Mouse (Mus musculus): ENCODE measurements around the gene Pmpcb. TPM values are rescaled to one million over a fixed set of nuclear protein-coding genes. Genes with fewer than 3 reads are reported as not detected.

Pmpcb gene
- polyA plus RNA-seq, 1 experiment from 2014 or later: 69.2 TPM

DNA sequence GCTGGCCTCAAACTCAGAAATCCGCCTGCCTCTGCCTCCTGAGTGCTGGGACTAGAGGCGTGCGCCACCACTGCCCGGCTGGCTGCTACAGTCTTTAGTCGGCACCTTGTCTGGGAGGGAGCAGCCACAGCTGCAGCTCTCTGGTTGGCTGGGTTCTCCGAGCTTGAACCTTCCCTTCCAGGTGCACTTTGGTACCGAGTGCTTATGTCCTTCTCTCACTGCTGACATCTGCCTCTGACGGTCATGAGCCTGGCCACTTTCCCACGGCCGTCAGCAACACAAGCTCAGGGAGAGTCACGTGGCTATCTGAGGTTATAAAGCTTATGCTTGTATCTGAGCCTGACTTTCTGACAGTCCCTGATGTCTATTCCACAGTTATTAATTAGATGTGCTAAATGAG lies 2.2 kb downstream of the Pmpcb start:
- H3K9me3 ChIP-seq (ENCODE audit: control insufficient read depth, low read length): no peaks in the 10 kb centered on the region
- no peak overlapping the region for H3K4me2 ChIP-seq (ENCODE audit: low read length)
- H3K36me3 ChIP-seq (ENCODE audit: control insufficient read depth, insufficient read depth, low read length): peaks cover 43% of the 10 kb centered on the region
- H3K9ac ChIP-seq (ENCODE audit: low read depth, low read length): no peak overlapping the region
- 90% methylated on average over 11 of the region's 11 CpGs for WGBS
- no peak overlapping the region for H3K4me3 ChIP-seq (ENCODE audit: low read length)
- H3K27me3 ChIP-seq (replicated peaks; ENCODE audit: control insufficient read depth, insufficient read depth, low read length): no peaks in the 10 kb centered on the region
- no peak overlapping the region for H3K27ac ChIP-seq (ENCODE audit: low read depth, low read length)
- ATAC-seq: no peak
- peaks cover 11% of the 10 kb centered on the region for H3K4me1 ChIP-seq (ENCODE audit: control insufficient read depth, insufficient read depth, low read depth, low read length)

DNA sequence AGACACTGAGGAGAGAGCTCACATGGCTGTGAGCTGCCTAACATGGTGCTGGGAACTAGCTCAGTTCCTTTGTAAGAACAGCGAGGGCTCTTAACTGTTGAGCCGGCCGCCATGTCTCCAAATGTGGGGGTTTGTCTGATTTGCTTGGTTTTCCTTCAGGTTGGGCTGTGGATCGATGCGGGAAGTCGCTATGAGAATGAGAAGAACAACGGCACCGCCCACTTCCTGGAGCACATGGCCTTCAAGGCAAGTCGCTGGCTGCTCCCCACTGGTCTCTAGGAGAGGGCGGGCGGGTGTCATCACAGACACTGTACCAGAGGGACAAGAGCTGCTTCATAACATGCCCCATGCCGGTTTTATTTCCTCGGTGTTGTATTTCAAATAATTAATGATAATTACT lies 2.9 kb downstream of the Pmpcb start:
- Histone ChIP-seq H3K4me2 (ENCODE audit: low read length) (no peak overlapping the region), H3K9ac (ENCODE audit: low read depth, low read length) (no peak overlapping the region), H3K36me3 (ENCODE audit: control insufficient read depth, insufficient read depth, low read length) (peaks cover 50% of the 10 kb centered on the region), H3K27me3 (replicated peaks; ENCODE audit: control insufficient read depth, insufficient read depth, low read length) (no peaks in the 10 kb centered on the region), H3K4me3 (ENCODE audit: low read length) (no peak overlapping the region), H3K9me3 (ENCODE audit: control insufficient read depth, low read length) (no peaks in the 10 kb centered on the region), H3K4me1 (ENCODE audit: control insufficient read depth, insufficient read depth, low read depth, low read length) (peaks cover 11% of the 10 kb centered on the region), H3K27ac (ENCODE audit: low read depth, low read length) (no peak overlapping the region)
- 91% methylated on average over 13 of the region's 13 CpGs for WGBS
- ATAC-seq: no peak

DNA sequence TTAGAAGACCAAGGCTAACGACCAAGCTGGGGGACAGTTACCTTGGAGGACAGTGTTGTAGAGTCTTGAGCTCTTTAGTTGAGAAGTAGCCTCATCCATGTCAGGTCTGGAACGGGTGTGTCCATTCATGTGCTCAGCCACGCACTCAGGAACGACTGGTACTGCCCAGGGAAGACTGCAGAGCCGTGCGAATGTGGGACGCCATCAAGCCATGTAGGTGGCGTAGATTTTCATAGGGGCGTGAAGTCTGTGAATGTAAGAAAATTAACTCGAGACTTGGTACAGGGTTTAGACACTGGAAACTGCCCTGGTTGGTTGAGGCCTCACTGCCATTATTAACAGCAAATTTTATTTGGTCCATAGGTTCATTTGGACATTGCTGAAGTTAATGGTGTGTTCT lies 6.7 kb downstream of the Pmpcb start:
- H3K4me1 ChIP-seq (ENCODE audit: control insufficient read depth, insufficient read depth, low read depth, low read length): peaks cover under 1% of the 10 kb centered on the region; the same call in 1 of the 2 replicates

DNA sequence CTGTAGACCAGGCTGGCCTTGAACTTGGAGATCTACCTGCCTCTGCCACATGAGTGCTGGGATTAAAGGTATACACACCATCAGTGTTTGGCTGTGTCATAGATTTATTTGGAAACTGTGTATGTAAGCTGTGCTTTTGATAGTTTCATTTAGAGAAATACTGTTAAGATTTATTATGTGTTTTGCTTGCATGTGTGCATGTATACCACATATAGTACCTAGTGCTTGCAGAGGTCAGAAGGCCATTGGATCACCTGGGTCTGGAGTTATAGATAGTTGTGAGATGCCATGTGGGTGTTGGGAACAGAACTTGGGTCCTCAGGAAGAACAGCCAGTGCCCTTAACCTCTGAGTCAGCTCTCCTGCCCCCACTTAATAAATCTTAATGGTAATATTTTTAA lies 7.7 kb downstream of the Pmpcb start:
- peaks cover 67% of the 10 kb centered on the region for H3K36me3 ChIP-seq (ENCODE audit: control insufficient read depth, insufficient read depth, low read length)
- no peak overlapping the region for H3K9ac ChIP-seq (ENCODE audit: low read depth, low read length)
- ATAC-seq: no peak
- no peak overlapping the region for H3K27ac ChIP-seq (ENCODE audit: low read depth, low read length)
- no peaks in the 10 kb centered on the region for H3K4me1 ChIP-seq (ENCODE audit: control insufficient read depth, insufficient read depth, low read depth, low read length)
- no peaks in the 10 kb centered on the region for H3K9me3 ChIP-seq (ENCODE audit: control insufficient read depth, low read length)
- H3K4me2 ChIP-seq (ENCODE audit: low read length): no peak overlapping the region
- no peak overlapping the region for H3K4me3 ChIP-seq (ENCODE audit: low read length)
- no peaks in the 10 kb centered on the region for H3K27me3 ChIP-seq (replicated peaks; ENCODE audit: control insufficient read depth, insufficient read depth, low read length)

More for the DNA sequence above, 6.7 kb downstream of the Pmpcb start:
- H3K27me3 ChIP-seq (replicated peaks; ENCODE audit: control insufficient read depth, insufficient read depth, low read length): no peaks in the 10 kb centered on the region
- H3K4me3 ChIP-seq (ENCODE audit: low read length): no peak overlapping the region
- 96% methylated on average over 10 of the region's 10 CpGs for WGBS
- H3K27ac ChIP-seq (ENCODE audit: low read depth, low read length): no peak overlapping the region
- H3K9ac ChIP-seq (ENCODE audit: low read depth, low read length): no peak overlapping the region
- H3K36me3 ChIP-seq (ENCODE audit: control insufficient read depth, insufficient read depth, low read length): peaks cover 68% of the 10 kb centered on the region
- no peak for ATAC-seq
- H3K4me2 ChIP-seq (ENCODE audit: low read length): no peak overlapping the region
- no peaks in the 10 kb centered on the region for H3K9me3 ChIP-seq (ENCODE audit: control insufficient read depth, low read length)

DNA sequence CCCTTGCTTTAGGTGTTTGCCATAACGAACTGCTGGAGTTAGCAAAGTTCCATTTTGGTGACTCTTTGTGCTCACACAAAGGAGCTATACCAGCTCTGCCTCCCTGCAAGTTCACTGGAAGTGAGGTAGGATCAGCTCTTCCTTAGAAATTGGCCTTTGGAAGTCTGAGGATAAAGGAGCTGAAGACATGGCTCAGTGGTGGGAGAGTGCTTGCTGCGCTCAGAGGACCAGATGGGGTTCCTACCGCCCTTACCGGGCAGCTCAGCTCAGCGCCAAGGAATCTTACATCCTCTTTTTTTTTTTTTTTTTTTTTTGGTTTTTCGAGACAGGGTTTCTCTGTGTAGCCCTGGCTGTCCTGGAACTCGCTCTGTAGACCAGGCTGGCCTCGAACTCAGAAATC lies 9.0 kb downstream of the Pmpcb start:
- Histone ChIP-seq H3K4me2 (ENCODE audit: low read length) (no peak overlapping the region), H3K9ac (ENCODE audit: low read depth, low read length) (no peak overlapping the region), H3K9me3 (ENCODE audit: control insufficient read depth, low read length) (no peaks in the 10 kb centered on the region), H3K4me3 (ENCODE audit: low read length) (no peak overlapping the region), H3K4me1 (ENCODE audit: control insufficient read depth, insufficient read depth, low read depth, low read length) (no peaks in the 10 kb centered on the region), H3K27ac (ENCODE audit: low read depth, low read length) (no peak overlapping the region), H3K27me3 (replicated peaks; ENCODE audit: control insufficient read depth, insufficient read depth, low read length) (no peaks in the 10 kb centered on the region), H3K36me3 (ENCODE audit: control insufficient read depth, insufficient read depth, low read length) (peaks cover 58% of the 10 kb centered on the region)
- WGBS: 98% methylated on average over 6 of the region's 8 CpGs
- no peak for ATAC-seq

DNA sequence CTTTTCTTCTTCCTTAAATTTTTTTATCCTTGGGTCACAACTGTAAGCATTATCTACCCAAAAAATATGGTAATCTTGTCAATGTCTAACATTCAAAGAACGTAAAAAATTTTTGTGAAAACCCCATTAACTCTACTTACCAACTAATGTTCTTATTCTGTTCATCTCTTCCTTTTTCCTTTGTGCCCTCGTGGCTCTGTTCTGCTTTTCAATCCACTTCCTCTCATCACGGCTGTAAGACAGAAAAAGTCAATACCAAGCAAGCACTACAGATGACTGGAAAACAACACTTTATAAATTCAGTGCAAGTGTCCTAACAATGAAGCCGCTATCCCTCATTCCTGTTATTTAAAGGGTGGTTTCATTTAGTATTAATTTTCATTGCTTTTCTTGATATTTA lies 31.6 kb downstream of the Pmpcb start:
- H3K27ac ChIP-seq (ENCODE audit: low read depth, low read length): no peak overlapping the region
- H3K9ac ChIP-seq (ENCODE audit: low read depth, low read length): no peak overlapping the region
- 89% methylated on average over 4 of the region's 4 CpGs for WGBS
- no peaks in the 10 kb centered on the region for H3K9me3 ChIP-seq (ENCODE audit: control insufficient read depth, low read length)
- H3K4me3 ChIP-seq (ENCODE audit: low read length): no peak overlapping the region
- H3K4me1 ChIP-seq (ENCODE audit: control insufficient read depth, insufficient read depth, low read depth, low read length): no peaks in the 10 kb centered on the region
- no peak for ATAC-seq
- H3K36me3 ChIP-seq (ENCODE audit: control insufficient read depth, insufficient read depth, low read length): peaks cover 52% of the 10 kb centered on the region
- no peak overlapping the region for H3K4me2 ChIP-seq (ENCODE audit: low read length)
- H3K27me3 ChIP-seq (replicated peaks; ENCODE audit: control insufficient read depth, insufficient read depth, low read length): no peaks in the 10 kb centered on the region

DNA sequence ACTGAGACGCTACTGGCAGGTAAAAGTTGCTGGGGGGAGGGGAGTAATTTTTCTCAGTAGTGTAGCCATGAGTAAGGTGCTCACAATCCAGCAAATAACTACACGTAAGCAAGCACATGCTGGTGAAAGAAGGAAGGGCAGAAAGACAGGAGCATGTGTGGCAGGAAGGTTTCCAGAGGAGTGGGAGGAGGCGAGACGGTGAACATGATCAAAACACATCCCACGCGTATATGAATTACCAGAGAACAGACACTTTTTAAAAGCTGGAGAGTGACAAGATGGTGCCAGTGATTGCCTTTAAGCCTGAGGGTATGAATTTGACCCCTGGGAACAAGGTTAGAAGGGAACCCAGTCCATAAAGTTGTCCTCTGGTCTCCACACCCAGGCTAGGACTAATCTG lies 32.9 kb downstream of the Pmpcb start:
- peaks cover 52% of the 10 kb centered on the region for H3K36me3 ChIP-seq (ENCODE audit: control insufficient read depth, insufficient read depth, low read length)
- H3K27me3 ChIP-seq (replicated peaks; ENCODE audit: control insufficient read depth, insufficient read depth, low read length): no peaks in the 10 kb centered on the region
- no peaks in the 10 kb centered on the region for H3K9me3 ChIP-seq (ENCODE audit: control insufficient read depth, low read length)
- H3K9ac ChIP-seq (ENCODE audit: low read depth, low read length): no peak overlapping the region
- WGBS: 95% methylated on average over 6 of the region's 6 CpGs
- ATAC-seq: no peak
- no peak overlapping the region for H3K4me2 ChIP-seq (ENCODE audit: low read length)
- H3K4me1 ChIP-seq (ENCODE audit: control insufficient read depth, insufficient read depth, low read depth, low read length): no peaks in the 10 kb centered on the region
- no peak overlapping the region for H3K4me3 ChIP-seq (ENCODE audit: low read length)
- no peak overlapping the region for H3K27ac ChIP-seq (ENCODE audit: low read depth, low read length)

DNA sequence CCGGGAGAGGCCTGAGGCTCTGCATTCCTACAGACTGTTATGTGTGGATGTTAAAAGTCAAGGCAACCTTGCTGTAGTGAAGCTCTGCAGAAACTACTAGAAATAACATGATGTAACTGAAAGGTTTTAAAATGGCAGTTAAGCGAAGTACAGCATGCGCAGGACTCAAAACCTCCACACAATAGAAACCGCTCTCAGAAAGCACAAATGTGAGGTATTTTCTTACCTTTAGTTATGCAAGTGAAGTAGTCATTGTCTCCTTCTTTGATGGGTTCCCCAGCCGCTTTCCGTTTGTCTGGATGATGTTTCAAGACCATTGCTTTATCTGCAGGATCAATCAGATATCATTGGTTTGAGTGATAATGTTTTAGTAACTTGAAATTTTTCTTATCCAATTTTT lies 39.5 kb downstream of the Pmpcb start:
- Histone ChIP-seq H3K27me3 (replicated peaks; ENCODE audit: control insufficient read depth, insufficient read depth, low read length) (no peaks in the 10 kb centered on the region), H3K27ac (ENCODE audit: low read depth, low read length) (no peak overlapping the region), H3K9me3 (ENCODE audit: control insufficient read depth, low read length) (no peaks in the 10 kb centered on the region), H3K4me3 (ENCODE audit: low read length) (no peak overlapping the region), H3K4me1 (ENCODE audit: control insufficient read depth, insufficient read depth, low read depth, low read length) (no peaks in the 10 kb centered on the region), H3K36me3 (ENCODE audit: control insufficient read depth, insufficient read depth, low read length) (peaks cover 46% of the 10 kb centered on the region), H3K4me2 (ENCODE audit: low read length) (no peak overlapping the region), H3K9ac (ENCODE audit: low read depth, low read length) (no peak overlapping the region)
- ATAC-seq: no peak
- 93% methylated on average over 6 of the region's 6 CpGs for WGBS

DNA sequence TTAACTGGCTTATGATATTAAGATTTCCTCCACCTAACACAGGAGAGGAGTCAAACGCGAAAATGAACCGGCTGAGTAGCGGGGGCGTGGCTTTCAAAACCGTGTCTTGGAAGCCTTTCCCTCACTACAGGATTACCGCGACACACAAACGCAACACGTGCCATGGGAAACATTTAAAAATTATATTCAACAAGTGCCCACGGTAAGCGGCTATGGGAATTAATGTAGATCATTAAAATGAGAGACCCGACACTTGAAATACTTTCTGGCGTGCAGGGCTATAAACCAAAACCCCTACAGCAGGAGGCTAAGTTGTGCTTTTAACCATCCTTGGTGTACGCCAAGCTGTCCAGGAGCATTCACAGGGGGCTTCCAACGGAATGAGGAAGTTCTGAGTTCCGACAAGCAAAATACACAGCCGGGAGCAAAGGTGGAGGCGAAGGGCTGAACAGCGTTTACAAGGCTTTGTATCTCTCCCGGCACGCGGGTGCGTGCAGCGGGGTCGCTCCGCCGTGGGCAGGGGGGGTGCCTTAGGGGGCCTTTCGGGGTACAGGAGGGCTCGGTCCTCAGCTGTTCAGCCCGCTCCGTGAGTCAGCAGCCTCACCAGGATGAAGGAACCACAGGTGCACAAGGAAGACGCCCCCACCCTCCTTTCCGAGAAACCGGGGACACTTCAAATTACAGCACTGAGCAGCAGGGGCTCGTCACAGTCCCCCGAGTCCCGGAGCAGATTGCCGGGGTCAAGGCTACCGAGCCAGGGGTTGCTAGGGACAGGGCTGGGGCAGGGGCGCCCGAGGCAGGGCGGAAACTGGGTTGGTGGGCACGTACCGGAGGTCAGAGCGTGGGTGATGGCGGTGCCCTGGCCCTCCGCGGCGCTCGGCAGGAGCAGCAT lies 47.5 kb downstream of the Pmpcb start:
- H3K4me2 ChIP-seq (ENCODE audit: low read length): peak overlapping the region; percentile 91
- H3K9me3 ChIP-seq (ENCODE audit: control insufficient read depth, low read length): no peaks in the 10 kb centered on the region
- peaks cover 28% of the 10 kb centered on the region for H3K4me1 ChIP-seq (ENCODE audit: control insufficient read depth, insufficient read depth, low read depth, low read length)
- peak; percentile 87 for ATAC-seq
- H3K27me3 ChIP-seq (replicated peaks; ENCODE audit: control insufficient read depth, insufficient read depth, low read length): no peaks in the 10 kb centered on the region
- peak overlapping the region; percentile 97 for H3K4me3 ChIP-seq (ENCODE audit: low read length)
- peak overlapping the region; percentile 87 for H3K9ac ChIP-seq (ENCODE audit: low read depth, low read length)
- H3K36me3 ChIP-seq (ENCODE audit: control insufficient read depth, insufficient read depth, low read length): peaks cover 25% of the 10 kb centered on the region
- H3K27ac ChIP-seq (ENCODE audit: low read depth, low read length): peak overlapping the region; percentile 81
- 1% methylated on average over 50 of the region's 51 CpGs for WGBS
